Comparison of ENCODE assay signal across 22 mouse cellular contexts in genomic region chr10:28118783-28119365, GRCm38 (mm10). TPM values are rescaled to one million over a fixed set of nuclear protein-coding genes. Genes with fewer than 3 reads are reported as not detected.
A peak's percentile ranks its signal among the peaks of the same experiment; 100 is the strongest.
DNase-seq lines count a peak whose midpoint lies in the region; ATAC-seq and TF ChIP-seq lines count a peak whose summit lies in the region.
"Had no signal": no experiment of that assay in that cellular context is flagged by ENCODE, and none has a peak within 500 bp of the region (broad histone marks: within the 10 kb centered on the region; RNA-seq: fewer than 3 reads in every experiment).

No protein-coding gene starts in this region.

- TF ChIP-seq POLR2A in small intestine, adult 2 months (IDR thresholded peaks at IDR 0.05; ENCODE audit: low read depth, low read length), result no peak

- H3K9me3 ChIP-seq in lung, embryonic 14.5 days (ENCODE audit: low read depth, low read length), result no peaks in the 10 kb centered on the region
- H3K9me3 ChIP-seq in intestine, embryonic 15.5 days, result no peaks in the 10 kb centered on the region
- H3K9me3 ChIP-seq in stomach, postnatal 0 days (ENCODE audit: control insufficient read depth, low read length), result no peaks in the 10 kb centered on the region
- H3K9me3 ChIP-seq: forebrain, embryonic 12.5 days; heart, embryonic 10.5 days had no signal

- H3K36me3 ChIP-seq in lung, embryonic 14.5 days (ENCODE audit: insufficient read depth), result no peaks in the 10 kb centered on the region
- no peaks in the 10 kb centered on the region for H3K36me3 ChIP-seq in intestine, embryonic 15.5 days
- H3K36me3 ChIP-seq in small intestine, adult 2 months (ENCODE audit: control insufficient read depth, insufficient read depth, low read length), result no peaks in the 10 kb centered on the region
- H3K36me3 ChIP-seq in stomach, postnatal 0 days (ENCODE audit: control insufficient read depth, insufficient read depth, low read length), result no peaks in the 10 kb centered on the region
- H3K36me3 ChIP-seq: embryonic facial prominence, embryonic 13.5 days; forebrain, embryonic 12.5 days; heart, embryonic 10.5 days had no signal

- TF ChIP-seq CTCF in lung, embryonic 14.5 days (IDR thresholded peaks at IDR 0.05; ENCODE audit: low read depth), result no peak
- TF ChIP-seq CTCF in small intestine, adult 2 months (IDR thresholded peaks at IDR 0.05; ENCODE audit: extremely low read depth, insufficient read length, insufficient replicate concordance, low read depth, low read length), result no peak
- no peak for TF ChIP-seq CTCF in stomach, postnatal 0 days (IDR thresholded peaks at IDR 0.05; ENCODE audit: low read depth)

- peak; percentile 24; the same call in 1 of the 2 replicates for ATAC-seq in lung, embryonic 14.5 days (ENCODE audit: insufficient read depth)
- ATAC-seq in intestine, embryonic 15.5 days, result peak; percentile 94
- peak; percentile 74; the same call in 1 of the 2 replicates for ATAC-seq in stomach, postnatal 0 days (ENCODE audit: low FRiP score, low TSS enrichment)
- ATAC-seq: activated CD4-positive, CD25-positive, alpha-beta regulatory T cell, adult 4 months; forebrain, embryonic 16.5 days; Patski had no signal

- WGBS in lung, embryonic 14.5 days, result 72% methylated on average over 6 of the region's 6 CpGs
- WGBS in intestine, embryonic 15.5 days, result 68% methylated on average over 6 of the region's 6 CpGs
- 40% methylated on average over 6 of the region's 6 CpGs for WGBS in small intestine, adult 2 months
- 65% methylated on average over 6 of the region's 6 CpGs for WGBS in stomach, postnatal 0 days

- DNase-seq in lung, embryonic 14.5 days, result no peak
- no peak for DNase-seq in lung, postnatal 25 days (ENCODE audit: low spot score)
- peak; percentile 51 for DNase-seq in stomach, postnatal 0 days (ENCODE audit: low spot score)
- DNase-seq in urinary bladder, postnatal 14 days (ENCODE audit: low spot score), result no peak
- DNase-seq in urinary bladder, adult 18-20 months (ENCODE audit: low spot score in 2 of 2), result no peak
- no peak for DNase-seq in layer of hippocampus, adult 18-20 months (ENCODE audit: low spot score in 2 of 2)
- DNase-seq: adrenal gland, postnatal 14 days; cerebellum, adult 18-20 months; cerebellum, adult 9-11 months; cerebellum, postnatal 36 days; gastrocnemius, postnatal 10 days; heart, adult 18-20 months; heart, postnatal 10 days; heart, postnatal 4 days had no signal

- no peak overlapping the region for H3K4me3 ChIP-seq in lung, embryonic 14.5 days (ENCODE audit: low read depth, low read length)
- H3K4me3 ChIP-seq in intestine, embryonic 15.5 days (replicated peaks), result no peak overlapping the region
- H3K4me3 ChIP-seq in small intestine, adult 2 months (ENCODE audit: low read depth, low read length), result no peak overlapping the region
- no peak overlapping the region for H3K4me3 ChIP-seq in stomach, postnatal 0 days (ENCODE audit: low read depth, low read length)
- H3K4me3 ChIP-seq: embryonic facial prominence, embryonic 13.5 days; forebrain, embryonic 12.5 days; heart, embryonic 10.5 days had no signal

- H3K4me2 ChIP-seq in lung, embryonic 14.5 days, result no peak overlapping the region
- H3K4me2 ChIP-seq in intestine, embryonic 15.5 days (replicated peaks), result peak overlapping the region; percentile 42
- H3K4me2 ChIP-seq in stomach, postnatal 0 days (replicated peaks; ENCODE audit: low read depth), result no peak overlapping the region
- H3K4me2 ChIP-seq: embryonic facial prominence, embryonic 13.5 days; forebrain, embryonic 12.5 days had no signal

- H3K9ac ChIP-seq in lung, embryonic 14.5 days, result no peak overlapping the region
- H3K9ac ChIP-seq in intestine, embryonic 15.5 days, result no peak overlapping the region
- H3K9ac ChIP-seq in stomach, postnatal 0 days (ENCODE audit: low read length), result no peak overlapping the region
- H3K9ac ChIP-seq: embryonic facial prominence, embryonic 13.5 days; forebrain, embryonic 12.5 days had no signal

- no peak overlapping the region for H3K27ac ChIP-seq in lung, embryonic 14.5 days (ENCODE audit: low read depth)
- peak overlapping the region; percentile 62 for H3K27ac ChIP-seq in intestine, embryonic 15.5 days
- peak overlapping the region; percentile 68 for H3K27ac ChIP-seq in small intestine, adult 2 months (ENCODE audit: insufficient read depth, low read depth, low read length)
- no peak overlapping the region for H3K27ac ChIP-seq in stomach, postnatal 0 days (replicated peaks)
- H3K27ac ChIP-seq: embryonic facial prominence, embryonic 13.5 days; forebrain, embryonic 12.5 days; heart, embryonic 10.5 days had no signal

- TF ChIP-seq EP300 in stomach, postnatal 0 days (optimal IDR thresholded peaks at IDR 0.05), result no peak

- no peaks in the 10 kb centered on the region for H3K27me3 ChIP-seq in lung, embryonic 14.5 days (ENCODE audit: insufficient read depth, low read length)
- no peaks in the 10 kb centered on the region for H3K27me3 ChIP-seq in intestine, embryonic 15.5 days (replicated peaks)
- no peaks in the 10 kb centered on the region for H3K27me3 ChIP-seq in small intestine, adult 2 months (ENCODE audit: control insufficient read depth, insufficient read depth, low read length)
- no peaks in the 10 kb centered on the region for H3K27me3 ChIP-seq in stomach, postnatal 0 days (ENCODE audit: control insufficient read depth, insufficient read depth, low read length)
- H3K27me3 ChIP-seq: embryonic facial prominence, embryonic 13.5 days; forebrain, embryonic 12.5 days; Patski had no signal

- H3K4me1 ChIP-seq in lung, embryonic 14.5 days (ENCODE audit: insufficient read depth), result 0 out of 2 replicates have a peak, but pooled peaks cover 10% of the 10 kb centered on the region
- 0 out of 2 replicates have a peak, but pooled peaks cover 6% of the 10 kb centered on the region for H3K4me1 ChIP-seq in intestine, embryonic 15.5 days (replicated peaks)
- H3K4me1 ChIP-seq in small intestine, adult 2 months (ENCODE audit: control insufficient read depth, insufficient read depth, insufficient read length, low read length), result peaks cover 24% of the 10 kb centered on the region; the same call in 1 of the 2 replicates
- H3K4me1 ChIP-seq in stomach, postnatal 0 days (replicated peaks; ENCODE audit: control insufficient read depth, insufficient read depth), result no peaks in the 10 kb centered on the region
- H3K4me1 ChIP-seq: forebrain, embryonic 12.5 days had no signal

RNA-seq across cellular contexts. Expression of gene Ptprk, which starts 44.3 kb away (rescaled TPM):
- polyA plus RNA-seq in lung, embryonic 14.5 days (2014; fragmentation: Nextera tagmentation; extraction: Ambion mirVana), result 47.9 and 50.9 TPM in 2 replicates
- 35.6 and 41.4 TPM in 2 replicates for polyA plus RNA-seq in intestine, embryonic 15.5 days (2015; fragmentation: Nextera tagmentation; extraction: Ambion mirVana)
- 5.0 and 11.3 TPM in 2 replicates for polyA plus RNA-seq in small intestine, adult 2 months (2012; rRNA removed)
- 26.9 and 27.1 TPM in 2 replicates for polyA plus RNA-seq in stomach, postnatal 0 days (2015; fragmentation: Nextera tagmentation; extraction: Ambion mirVana)
- 10 to 100 TPM; 46.8 to 50.1 TPM for total RNA-seq in layer of hippocampus, adult 18-20 months (2021)

Comparison
In these comparisons a context has a peak if more than half of its experiments do, and no peak if none do; other contexts are left out.
1. ATAC-seq: peak in every context shown above with its lines; median percentile 94 in intestine, embryonic 15.5 days; 74 in stomach, postnatal 0 days; 24 in lung, embryonic 14.5 days.
2. H3K27ac ChIP-seq: peak in intestine, embryonic 15.5 days (single experiment) and small intestine, adult 2 months (single experiment); none in lung, embryonic 14.5 days (single experiment) and stomach, postnatal 0 days (single experiment).